Mouse (Mus musculus): ENCODE measurements around the gene Dll4.
A peak's percentile ranks its signal among the peaks of the same experiment; 100 is the strongest.

DNA sequence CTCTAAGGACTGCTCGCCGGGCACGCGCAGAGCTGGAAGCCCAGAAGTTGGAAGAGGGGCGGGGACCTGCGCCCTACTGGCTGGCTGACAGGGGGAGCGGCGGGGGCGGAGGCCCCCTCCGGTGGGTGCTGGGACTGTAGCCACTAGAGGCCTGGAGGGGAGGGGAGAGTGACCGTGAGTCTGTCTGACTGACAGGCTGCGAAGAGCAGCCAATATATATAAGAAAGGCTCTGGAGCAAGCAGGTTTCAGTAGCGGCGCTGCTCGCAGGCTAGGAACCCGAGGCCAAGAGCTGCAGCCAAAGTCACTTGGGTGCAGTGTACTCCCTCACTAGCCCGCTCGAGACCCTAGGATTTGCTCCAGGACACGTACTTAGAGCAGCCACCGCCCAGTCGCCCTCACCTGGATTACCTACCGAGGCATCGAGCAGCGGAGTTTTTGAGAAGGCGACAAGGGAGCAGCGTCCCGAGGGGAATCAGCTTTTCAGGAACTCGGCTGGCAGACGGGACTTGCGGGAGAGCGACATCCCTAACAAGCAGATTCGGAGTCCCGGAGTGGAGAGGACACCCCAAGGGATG lies at the start of gene Dll4:
- TF ChIP-seq CTCF (IDR thresholded peaks at IDR 0.05) (peak; percentile 71), POLR2A (IDR thresholded peaks at IDR 0.05; ENCODE audit: insufficient read depth, low read depth, low read length) (peak; percentile 99), EP300 (IDR thresholded peaks at IDR 0.05; ENCODE audit: insufficient read depth, low read depth, low read length) (peak; percentile 61; the same call in 1 of the 2 replicates)
